Mouse (Mus musculus) inflammation-experienced regulatory T-cells, adult 6 months (primary cell): ENCODE results near the gene Tnrc6c. TPM values are rescaled to one million over a fixed set of nuclear protein-coding genes. Genes with fewer than 3 reads are reported as not detected.

Source experiments
- ATAC-seq: one replicate; pipeline ENCODE4 v1.8.0; 2017
- polyA plus RNA-seq, 3 experiments: library from polyadenylated mRNA; unstranded; fragments of 100-300 nt; shearing (Covaris generic); gene quantifications; one replicate each; pipeline ENCODE4 v1.2.1; 2017

Gene Tnrc6c
- polyA plus RNA-seq, 3 experiments from 2014 or later, result 10.8 to 19.2 (median 17.4) TPM

GRCm38 (mm10) chr11:117729798-117730489 is 75.9 kb downstream of the Tnrc6c start:
- no peak for ATAC-seq

GRCm38 (mm10) chr11:117730490-117730838 is 76.4 kb downstream of the Tnrc6c start:
- no peak for ATAC-seq

GRCm38 (mm10) chr11:117731470-117731869 is 77.4 kb downstream of the Tnrc6c start:
- ATAC-seq, result no peak

- no peak for ATAC-seq
Observed at GRCm38 (mm10) chr11:117736037-117736689, 82.1 kb downstream of the Tnrc6c start.

GRCm38 (mm10) chr11:117738123-117738522 is 84.0 kb downstream of the Tnrc6c start:
- ATAC-seq, result no peak

GRCm38 (mm10) chr11:117741128-117741527 is 87.0 kb downstream of the Tnrc6c start:
- ATAC-seq, result no peak

- no peak for ATAC-seq
Observed at GRCm38 (mm10) chr11:117742243-117742642, 88.2 kb downstream of the Tnrc6c start.

- no peak for ATAC-seq
Observed at GRCm38 (mm10) chr11:117742715-117743114, 88.6 kb downstream of the Tnrc6c start.

- no peak for ATAC-seq
Observed at GRCm38 (mm10) chr11:117743454-117744030, 89.5 kb downstream of the Tnrc6c start.

GRCm38 (mm10) chr11:117748628-117749027 is 94.5 kb downstream of the Tnrc6c start:
- ATAC-seq, result no peak

GRCm38 (mm10) chr11:117749414-117749813 is 95.3 kb downstream of the Tnrc6c start:
- no peak for ATAC-seq

- no peak for ATAC-seq
Observed at GRCm38 (mm10) chr11:117751544-117751943, 97.5 kb downstream of the Tnrc6c start.

- ATAC-seq, result no peak
Observed at GRCm38 (mm10) chr11:117755891-117756290, 101.8 kb downstream of the Tnrc6c start.

GRCm38 (mm10) chr11:117759267-117759666 is 105.2 kb downstream of the Tnrc6c start:
- ATAC-seq, result no peak

GRCm38 (mm10) chr11:117760374-117761119 is 106.5 kb downstream of the Tnrc6c start:
- ATAC-seq, result no peak

- no peak for ATAC-seq
Observed at GRCm38 (mm10) chr11:117761801-117762200, 107.7 kb downstream of the Tnrc6c start.

GRCm38 (mm10) chr11:117762246-117762645 is 108.2 kb downstream of the Tnrc6c start:
- no peak for ATAC-seq

GRCm38 (mm10) chr11:117764319-117764718 is 110.2 kb downstream of the Tnrc6c start:
- no peak for ATAC-seq

GRCm38 (mm10) chr11:117765361-117765760 is 111.3 kb downstream of the Tnrc6c start:
- ATAC-seq, result no peak

GRCm38 (mm10) chr11:117766275-117766674 is 112.2 kb downstream of the Tnrc6c start:
- ATAC-seq, result no peak

- ATAC-seq, result no peak
Observed at GRCm38 (mm10) chr11:117768725-117769682, 114.9 kb downstream of the Tnrc6c start.

- ATAC-seq, result no peak
Observed at GRCm38 (mm10) chr11:117769683-117770047, 115.6 kb downstream of the Tnrc6c start.
